Mouse (Mus musculus) naive thymus-derived CD4-positive, alpha-beta T cell, adult 2 months (primary cell): ENCODE measurements around the gene Sh3rf3.

ENCODE experiments used
- DNase-seq: peaks from one replicate; pipeline ENCODE4 v3.0.0-alpha.2; 2011; ENCODE audit warnings: low read depth

The Sh3rf3 gene

DNA sequence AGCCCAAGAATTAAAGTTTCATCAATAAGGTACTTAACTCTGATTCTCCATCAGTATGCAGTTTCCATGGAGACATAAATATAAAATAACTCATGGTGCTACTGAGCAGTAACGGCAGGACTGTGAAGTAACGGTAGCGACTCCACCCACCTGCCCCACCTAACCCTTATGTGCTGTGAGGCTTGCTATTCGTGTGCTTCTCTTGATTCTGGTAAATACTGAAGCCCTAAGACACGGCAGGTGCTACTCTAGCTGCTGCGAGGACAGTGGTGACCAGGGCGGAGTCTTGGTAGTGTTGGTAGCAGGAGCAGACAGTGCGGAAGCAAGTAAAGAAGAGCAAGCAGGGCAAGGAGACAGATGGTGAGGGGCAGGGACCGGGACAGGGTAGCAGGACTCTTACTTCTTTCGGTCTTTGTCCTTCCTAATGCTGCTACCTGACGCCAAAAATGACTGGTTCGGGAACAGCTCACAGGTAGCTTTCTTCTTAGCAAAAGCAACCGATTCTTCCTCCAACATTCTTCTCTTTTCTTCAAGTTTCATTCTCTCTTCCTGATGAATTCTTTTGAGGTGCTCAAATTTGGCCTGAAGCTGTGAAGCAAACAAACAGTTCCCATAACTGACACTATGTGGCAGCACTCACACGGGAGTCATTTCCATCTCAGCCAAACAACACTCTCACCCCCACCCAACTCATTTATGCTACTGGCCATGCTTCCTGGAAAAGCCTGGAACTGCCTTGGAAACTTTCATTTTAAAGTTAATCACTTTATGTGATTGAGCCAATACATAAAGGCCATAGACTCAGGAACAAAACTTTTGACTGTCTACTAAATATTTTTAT lies 353.2 kb downstream of the Sh3rf3 start:
- peak; percentile 30 for DNase-seq

GRCm38 (mm10) chr10:59171042-59171441 lies 357.9 kb downstream of the Sh3rf3 start:
- DNase-seq, result no peak

- DNase-seq, result no peak
Measured at GRCm38 (mm10) chr10:59172539-59172938, 359.4 kb downstream of the Sh3rf3 start.

- no peak for DNase-seq
Measured at GRCm38 (mm10) chr10:59179620-59180019, 366.5 kb downstream of the Sh3rf3 start.

DNA sequence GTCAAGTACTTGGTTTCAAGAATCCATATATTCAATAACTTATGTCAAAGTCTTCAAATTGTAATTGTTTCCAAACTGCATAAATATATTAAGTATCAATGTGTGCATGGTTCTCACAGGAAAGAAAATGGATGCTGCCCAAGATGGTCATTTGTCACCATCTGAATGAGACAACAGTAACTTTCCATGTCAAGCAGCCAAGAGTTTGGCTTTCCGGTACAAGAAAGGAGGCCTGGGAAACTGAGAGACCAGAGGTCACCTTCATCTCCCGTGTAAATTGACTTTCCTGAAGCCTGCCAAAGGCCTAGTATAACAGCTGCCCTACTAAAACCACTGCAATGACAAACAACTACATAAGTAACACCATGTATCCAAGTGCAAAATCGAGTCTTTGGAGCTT lies 369.1 kb downstream of the Sh3rf3 start:
- no peak for DNase-seq
